Mouse (Mus musculus) MEL-GATA-1-ER (cell line): Measurements from ENCODE around the gene Fgfr2.
A peak's percentile ranks its signal among the peaks of the same experiment; 100 is the strongest.

Source experiments
- DNase-seq: peaks from one replicate; pipeline ENCODE4 v3.0.0-alpha.2; 2012; ENCODE audit warnings: low read depth; ENCODE audit errors: extremely low read depth

Gene Fgfr2

DNA sequence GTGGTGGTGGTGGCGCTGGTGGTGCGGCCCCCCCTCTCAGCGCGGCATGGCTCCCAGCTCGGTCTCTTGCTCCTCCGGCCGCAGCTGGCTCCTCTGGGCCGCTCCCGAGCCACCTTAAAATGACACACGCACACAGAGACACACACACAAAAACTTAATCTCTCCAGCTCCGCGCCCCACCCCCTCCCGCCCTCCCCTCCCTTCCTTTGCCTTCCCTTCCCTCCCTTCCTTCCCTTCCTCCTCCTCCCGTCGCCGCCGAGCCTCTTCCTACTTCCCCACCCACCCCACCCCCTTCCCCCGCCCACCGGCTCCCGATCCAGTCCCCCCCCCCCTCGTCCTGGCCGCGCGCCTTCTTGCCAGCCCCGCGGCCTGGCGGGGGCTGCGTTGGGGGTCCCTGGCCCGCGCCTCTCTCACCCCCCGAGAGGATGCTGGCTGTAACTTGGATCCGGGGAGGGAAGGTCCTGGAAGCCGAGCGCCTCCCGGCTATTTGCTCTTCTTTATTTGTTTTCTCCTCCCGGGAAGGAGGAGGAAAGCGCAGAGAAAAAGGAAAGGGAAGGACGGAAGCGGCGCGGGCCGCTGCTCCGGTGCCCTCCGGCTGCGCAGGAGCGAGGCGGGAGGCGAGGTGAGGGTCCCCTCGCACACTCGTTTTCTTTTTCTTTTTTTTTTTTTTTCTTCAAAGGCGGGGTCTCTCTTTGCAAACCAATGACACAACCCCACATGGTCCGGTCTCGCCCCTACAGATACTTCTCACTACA is at the start of gene Fgfr2:
Gene Fgfr2, minus strand, starts transcription at position 107 of the 755 bp plus-strand sequence.
- DNase-seq, result peak; percentile 91

DNA sequence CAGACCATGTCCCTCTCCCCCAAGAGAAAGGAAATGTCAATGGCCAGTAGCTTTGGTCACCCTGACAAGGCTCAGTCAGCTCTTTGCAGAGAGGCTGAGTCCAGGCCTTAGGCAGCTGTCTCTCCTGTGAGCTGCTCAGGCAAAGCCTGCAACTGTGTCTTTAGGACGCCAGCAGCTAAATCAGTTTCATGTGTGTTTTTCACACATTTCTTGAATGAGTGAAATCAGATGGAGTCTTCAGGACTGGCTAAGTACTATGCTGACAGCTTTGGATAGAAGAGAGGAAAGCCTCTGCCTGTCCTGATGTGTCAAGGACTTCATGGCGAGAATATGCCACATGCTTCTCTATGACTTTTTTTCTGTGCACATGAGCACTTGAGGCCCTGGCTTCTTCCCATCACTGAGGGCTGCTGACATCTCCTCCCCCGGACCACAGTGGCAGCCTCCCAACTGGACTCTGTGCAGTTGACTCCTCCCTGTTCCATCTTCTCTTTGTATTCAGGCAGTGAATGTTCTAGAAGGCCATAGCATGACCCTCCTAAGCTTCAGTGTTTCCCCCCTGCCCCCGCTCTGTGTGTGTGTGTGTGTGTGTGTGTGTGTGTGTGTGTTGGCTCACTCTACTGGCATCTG is 48.4 kb upstream of the Fgfr2 start:
- DNase-seq, result no peak

DNA sequence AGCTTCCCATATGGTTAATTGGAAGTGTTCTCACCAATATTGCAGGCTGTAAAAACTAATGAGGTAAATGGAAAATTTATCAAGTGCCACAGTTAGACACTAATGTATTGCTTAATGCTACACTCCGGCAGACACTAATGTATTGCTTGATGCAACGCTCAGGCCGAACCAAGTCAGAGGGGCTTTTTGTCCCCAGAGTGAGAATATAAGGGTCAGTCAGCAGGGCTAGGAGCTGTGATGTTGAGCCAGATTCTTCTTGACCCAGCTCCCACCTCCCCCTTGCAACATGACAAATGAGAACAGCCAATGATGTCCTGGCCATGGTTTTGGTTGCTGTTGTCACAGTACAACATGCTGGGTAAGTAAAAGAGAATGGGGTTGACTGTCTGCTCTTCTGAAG is 45.8 kb upstream of the Fgfr2 start:
- DNase-seq, result no peak

DNA sequence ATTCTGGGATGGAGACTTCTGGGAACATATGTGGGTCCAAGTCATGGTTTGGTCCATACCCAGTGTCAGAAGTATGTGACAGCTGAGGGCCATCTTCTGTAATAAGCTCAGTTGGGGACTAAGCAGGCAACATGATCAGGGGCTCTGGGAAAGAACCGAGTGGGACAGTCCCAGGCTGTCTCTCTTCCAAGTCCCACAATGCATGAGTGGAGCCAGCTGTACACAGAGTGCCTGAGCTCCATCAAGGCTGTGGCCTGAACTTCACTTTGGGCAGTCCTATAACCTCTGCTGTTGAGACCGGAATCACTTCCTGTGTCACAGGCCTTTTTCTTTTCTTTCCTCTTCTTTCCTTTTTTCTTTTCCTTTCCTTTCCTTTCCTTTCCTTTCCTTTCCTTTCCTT is 44.8 kb upstream of the Fgfr2 start:
- no peak for DNase-seq

DNA sequence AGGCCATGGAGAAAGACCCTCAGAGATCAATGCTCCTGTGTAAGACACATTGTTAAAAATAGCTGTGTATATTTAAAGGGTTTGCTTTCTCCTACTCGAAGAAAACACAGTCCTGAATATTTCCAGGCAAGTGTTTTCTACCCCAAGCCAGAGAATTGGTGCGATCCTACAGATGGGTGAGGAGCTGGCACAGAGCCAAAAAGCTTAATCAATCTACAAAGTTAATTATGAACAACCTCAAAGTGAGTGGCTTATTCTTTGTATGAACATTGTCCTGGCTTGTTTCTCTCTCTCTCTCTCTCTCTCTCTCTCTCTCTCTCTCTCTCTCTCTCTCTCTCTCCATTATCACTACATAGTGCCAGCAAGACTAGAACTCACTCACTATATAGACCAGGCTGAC is 41.6 kb upstream of the Fgfr2 start:
- no peak for DNase-seq

DNA sequence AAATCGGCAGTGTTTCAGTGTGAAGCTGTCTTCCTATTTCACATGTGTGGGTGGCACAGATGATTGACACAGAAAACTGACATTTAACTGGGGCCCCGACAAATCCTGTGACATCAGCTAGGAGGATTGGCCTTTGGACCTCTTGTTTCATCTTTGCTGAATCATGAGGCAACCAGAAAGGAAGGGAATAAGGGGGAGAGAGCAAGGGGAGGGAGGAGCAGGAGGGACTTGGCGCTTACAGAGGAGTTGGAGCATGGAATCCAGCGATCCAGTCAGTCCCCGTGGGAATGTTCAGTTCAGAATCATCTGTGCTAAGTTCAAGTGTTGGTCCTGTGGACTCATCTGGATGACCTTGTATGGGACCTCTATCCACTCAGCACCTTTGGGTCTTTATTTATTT is 39.9 kb upstream of the Fgfr2 start:
- no peak for DNase-seq

DNA sequence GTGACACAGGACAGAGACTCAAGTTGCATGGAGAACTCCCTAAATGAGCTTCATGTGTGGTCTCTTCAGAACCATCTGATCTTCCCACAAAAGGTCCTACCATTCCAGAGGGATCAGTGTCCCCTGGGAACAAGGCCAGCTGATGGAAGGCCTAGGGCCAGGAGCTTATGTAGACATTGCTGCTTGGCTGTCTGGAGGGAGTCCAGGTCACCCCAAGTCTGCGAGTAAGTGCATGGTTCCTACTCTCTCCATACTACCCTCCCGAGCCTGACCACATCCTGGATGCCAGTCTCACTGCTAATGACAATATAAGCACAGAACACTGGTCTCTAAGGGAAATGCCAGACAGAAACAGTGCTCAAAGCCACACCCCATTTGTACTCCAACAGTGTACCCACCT is 39.0 kb upstream of the Fgfr2 start:
- no peak for DNase-seq

DNA sequence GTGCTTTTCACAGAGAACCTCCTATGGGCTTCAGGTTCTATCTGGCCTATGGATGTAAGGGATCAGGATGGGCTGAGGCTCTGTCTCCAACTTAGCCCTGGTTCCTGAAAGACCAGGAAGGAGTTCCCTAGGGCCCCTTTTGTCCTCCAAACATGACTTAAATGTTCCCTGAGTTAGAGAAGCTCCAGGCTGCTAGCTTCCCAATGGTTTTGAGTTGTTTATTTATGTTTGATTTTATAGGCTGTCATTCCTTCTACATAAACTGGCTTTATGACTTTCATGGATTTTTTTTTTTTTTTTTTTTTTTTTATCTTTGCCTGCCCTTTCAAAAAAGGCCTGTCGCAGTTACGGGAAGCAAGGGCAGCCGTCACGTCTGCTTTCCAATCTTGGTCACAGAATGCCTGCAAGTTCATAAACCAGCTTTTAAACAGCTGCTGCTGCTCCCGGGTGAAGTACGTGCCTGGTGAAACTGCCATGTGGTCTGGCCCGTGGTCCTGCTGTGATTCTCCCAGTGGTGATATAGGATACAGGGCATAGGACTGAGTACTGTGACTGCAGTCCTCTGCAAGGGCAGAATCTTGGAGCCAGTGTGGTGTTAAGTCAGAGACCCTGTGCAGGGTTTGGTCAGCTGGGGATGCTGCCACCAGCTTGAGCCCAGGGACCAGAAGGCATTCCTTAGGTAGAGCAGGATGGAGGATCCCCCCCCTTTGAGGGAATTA is 38.4 kb upstream of the Fgfr2 start:
- DNase-seq, result no peak

DNA sequence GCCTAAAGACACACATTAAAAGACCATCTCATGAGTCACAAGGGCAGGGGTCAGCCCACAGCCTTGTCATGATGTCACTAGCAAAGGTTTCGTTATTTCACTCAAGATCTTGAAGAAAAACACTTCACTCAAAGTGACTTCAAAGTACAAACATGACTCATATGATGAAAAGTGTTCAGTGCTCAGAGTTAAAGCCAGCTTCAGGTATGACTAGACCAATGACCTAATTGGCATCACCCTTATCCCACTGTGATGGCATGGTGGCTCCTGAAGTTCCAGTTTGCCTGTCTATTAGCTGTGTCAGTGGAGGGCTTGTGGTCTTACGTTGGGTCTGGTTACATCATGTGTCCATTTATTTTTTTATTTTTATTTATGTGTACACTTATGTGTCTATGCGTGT is 36.4 kb upstream of the Fgfr2 start:
- DNase-seq, result no peak

DNA sequence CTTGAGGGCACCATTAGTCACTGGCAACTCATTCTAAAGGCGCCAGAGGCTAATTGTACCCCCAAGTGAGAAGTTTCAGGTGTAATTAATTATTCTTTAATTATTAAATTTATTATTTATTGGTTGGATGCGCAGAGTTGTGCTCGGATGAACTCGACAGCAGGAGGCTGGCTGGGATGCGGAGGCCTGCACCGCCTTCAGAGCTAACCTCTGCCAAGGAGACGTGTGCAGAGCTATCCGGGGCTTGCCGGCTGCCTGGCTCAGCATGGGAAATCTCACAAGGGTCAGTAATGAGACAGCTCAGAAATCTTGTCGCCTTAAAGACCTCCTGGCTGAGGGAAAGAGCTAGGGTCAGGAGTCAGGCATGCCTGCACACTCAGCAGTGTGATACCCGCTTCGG is 32.5 kb upstream of the Fgfr2 start:
- DNase-seq, result no peak

DNA sequence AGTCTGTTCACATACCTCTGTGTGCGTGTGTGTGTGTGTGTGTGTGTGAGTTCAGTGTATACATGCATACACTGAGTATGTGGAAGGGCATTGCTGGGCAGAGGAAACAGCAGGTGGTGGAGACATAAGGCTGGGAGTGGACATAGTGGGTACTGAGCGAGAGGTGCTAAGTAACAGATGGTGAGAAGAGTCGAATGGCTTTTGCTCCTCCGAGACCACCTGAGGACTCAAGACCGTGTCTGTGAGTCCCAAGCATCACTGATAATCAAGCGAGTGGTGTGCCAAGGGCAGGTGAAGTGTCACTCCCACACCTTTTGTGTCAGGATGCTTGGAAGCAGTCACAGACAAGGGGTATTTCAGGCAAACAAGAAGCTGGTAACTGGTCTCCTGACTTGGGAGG is 31.7 kb upstream of the Fgfr2 start:
- DNase-seq, result no peak

DNA sequence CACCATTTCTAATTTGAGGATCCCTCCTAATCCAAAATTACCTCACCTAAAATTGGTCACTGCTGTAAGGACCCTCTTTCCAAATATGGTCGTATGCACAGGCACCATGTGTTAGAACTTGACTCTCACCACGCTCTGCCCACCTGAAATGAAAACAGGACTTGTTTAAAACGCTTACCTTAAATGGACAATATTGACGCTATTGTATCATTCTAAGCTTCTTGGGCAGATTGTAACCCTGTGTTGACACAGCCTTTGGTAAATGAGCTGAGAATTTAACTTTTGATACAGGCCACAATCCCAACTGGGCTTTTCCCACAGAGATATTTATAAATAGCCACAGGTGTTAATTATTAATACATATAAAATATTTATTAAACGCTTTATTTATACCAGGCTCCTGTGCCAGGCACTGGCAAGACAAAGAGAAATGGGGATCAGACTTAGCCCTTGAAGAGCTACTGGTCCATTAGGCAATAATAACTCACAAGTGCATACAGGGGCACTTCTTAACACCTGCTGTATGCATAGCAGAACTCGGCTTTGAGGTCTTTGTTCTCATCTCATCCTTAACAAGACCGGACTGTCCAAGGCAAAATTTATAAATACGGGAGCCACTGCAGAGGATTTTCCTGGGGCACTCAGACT is 16.7 kb upstream of the Fgfr2 start:
- no peak for DNase-seq

DNA sequence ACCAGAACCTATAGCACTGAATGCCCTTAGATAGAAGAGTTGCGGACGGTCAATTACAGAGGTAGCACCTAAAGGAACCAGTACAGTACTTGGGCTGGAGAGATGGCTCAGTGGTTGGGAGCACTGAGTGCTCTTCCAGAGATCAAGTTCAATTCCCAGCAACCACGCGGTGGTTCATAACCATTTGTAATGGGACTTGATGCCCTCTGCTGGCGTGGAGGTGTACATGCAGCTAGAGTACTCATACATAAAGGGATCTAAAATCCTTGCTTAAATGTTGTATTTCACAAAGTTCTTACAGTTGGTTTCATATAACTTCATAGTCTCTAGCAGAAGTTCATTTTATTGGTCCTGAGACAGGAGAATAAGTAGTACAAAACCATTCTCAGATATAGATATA is 10.4 kb upstream of the Fgfr2 start:
- DNase-seq, result no peak

DNA sequence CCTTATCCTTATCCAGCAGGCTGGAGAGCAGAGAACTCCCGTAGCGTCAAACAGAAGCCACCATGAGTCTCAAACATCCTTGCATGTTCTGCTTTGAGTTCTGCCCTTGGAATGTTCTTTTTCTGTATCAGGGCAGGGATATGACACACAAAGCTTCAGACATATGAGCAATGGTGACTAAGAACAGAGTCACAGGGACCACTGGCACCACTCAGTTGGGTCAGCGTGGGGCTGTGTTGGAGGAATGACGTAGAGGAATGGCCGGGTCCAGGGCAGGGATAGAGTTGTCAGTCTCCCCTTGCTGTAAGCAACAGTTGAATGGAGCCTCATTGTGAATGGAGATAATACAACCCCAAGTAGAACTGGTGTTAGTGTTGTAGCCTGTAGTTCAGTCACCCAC is 9.6 kb upstream of the Fgfr2 start:
- no peak for DNase-seq

DNA sequence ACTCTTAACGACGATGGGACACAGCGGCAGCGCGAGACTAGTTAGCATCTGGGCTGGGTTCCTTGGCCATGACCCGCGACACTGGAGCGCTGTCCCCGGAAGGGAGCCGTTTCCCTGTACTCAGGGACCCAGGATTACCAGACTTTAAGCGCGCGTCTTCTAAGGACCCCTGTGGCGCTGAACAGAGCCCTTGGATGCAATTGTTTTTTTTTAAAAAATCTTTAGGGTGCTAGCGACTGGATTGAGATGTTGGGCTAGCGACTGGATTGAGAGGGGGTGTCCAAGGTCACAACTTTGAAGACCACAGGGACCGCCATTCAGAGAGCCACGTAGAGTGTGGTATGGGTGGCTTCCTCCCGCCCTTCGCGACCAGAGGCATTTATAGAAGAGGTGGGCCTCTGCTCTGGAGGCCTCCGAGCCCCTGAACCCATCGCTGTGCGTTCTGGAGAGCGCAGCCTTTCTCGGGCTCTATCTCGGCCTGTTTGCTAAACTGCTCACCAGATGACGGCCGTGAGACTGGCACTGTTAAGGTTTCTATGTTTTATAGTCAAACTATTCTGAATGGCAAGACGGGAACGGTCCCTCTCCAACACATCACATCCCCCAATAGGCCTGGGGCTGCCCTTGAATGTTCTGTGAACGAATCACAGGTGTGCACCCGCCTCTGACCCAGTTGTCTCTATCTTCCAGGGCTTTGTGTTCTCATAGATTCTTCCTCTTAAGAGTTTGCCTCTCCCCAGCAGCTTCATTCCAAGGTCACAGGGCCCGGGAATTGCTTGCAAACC is 1.7 kb upstream of the Fgfr2 start:
- no peak for DNase-seq

DNA sequence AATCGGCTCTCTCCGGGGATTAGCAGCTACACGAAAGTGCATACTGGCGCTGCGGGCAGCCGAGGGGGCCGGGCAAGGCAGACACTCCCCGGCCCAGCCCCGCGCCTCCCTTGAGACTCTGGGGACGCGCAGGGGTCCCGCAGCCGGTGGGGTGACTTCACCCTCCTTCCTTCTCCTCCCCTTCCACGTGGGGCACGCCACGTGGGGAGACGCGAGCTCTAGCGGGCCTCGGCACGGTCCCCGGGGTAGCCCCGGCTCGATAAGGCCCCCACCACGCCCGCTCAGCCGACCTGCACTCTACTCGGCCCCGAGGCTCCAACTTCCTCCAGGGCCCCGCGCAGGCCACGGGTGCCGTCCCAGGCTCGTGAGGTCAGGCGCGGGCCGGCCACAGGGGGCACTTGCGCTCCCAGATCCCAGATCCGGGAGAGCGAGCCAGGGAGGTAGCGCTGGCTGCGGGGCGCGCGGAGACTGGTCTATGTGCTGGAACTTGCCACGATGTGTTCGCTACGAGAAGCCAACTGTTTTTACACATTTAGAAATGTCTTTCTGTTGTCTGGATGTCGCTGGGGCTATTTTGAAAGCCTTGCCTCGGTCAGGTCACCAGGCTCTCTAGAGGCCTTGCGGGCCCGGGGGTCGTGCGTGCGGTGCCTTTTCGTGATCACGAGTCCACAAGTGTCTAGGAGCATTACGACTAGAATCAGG is 1.0 kb upstream of the Fgfr2 start, which contains the start of gene Ctbp2:
Gene Ctbp2, minus strand, starts transcription at position 356 of the 702 bp plus-strand sequence.
- DNase-seq, result no peak

DNA sequence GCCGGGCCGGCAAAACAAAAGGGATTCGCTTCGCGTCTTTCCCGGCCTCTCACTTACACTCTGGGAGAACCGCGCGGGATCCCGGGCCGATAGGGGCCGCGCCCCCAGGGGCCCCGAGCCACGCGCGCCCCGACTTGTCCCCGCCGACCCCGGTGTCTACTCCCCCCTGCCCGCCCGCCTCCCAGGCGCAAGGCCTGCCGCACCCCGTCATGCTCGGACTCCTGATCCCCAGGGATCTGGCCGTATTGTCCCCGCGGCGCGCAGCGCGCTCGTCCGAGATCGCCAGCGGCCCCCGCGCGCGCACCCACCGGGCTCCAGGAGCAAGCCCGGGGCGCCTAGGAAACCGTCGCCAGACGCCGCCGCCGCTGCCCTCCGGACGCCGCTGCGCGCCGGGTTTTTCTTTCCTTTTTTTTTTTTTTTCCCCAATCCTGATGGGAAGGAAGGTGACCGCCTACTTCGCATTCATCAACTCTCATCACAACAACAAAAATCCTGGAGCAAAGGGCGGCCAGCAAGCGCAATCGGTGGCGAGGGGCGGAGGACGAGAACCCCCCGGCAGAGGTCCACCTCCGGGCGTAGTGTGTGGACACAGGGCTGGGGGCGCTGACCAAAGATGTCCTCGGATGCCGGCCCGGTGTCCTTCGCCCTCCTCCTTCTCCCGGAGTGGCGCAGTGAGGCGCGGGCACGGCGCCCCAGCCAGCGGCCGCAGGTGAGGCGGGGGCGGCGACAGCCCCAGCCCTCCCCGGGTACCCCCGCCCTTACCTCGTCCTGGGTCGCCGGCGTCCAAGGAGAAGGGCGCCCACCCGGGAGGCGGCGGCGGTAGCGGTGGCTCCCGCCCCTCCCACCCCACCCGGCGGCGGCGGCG is 539 bp downstream of the Fgfr2 start:
- no peak for DNase-seq

DNA sequence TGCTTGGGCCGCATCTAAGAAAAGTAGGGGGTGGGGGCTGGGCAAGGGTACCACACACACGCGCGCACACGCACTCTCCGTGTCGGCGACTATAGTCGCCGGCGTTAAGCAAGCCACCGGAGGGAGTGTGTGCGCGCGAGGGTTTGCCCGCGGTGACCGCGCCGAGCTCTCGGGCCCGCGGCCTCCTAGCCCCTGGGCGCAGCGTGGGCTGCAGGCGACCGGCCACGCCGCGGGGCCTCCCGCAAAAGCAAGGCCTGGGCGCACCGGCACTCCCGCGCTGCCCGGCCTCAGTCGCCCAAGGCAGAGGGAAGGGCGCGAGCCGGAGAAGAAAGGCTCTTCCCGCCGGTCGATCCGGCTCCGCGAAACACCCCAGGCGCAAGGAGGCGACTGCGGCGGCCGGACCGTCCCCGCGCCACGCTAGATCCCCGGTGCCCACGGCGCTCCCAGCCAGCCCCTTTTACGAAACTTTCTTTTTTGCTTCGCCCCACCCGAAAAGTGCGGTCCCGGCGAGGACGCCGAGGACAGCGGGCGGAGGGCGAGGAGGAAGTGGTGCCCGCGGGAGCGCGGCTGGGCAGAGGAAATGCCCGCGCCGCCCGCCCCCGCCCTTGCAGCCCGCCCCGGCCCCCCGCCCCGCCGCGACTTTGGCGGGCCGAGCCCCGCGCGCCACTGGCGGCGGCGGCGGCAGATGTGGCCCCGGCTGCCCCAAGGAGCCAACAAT is 1.3 kb downstream of the Fgfr2 start:
- DNase-seq, result no peak

DNA sequence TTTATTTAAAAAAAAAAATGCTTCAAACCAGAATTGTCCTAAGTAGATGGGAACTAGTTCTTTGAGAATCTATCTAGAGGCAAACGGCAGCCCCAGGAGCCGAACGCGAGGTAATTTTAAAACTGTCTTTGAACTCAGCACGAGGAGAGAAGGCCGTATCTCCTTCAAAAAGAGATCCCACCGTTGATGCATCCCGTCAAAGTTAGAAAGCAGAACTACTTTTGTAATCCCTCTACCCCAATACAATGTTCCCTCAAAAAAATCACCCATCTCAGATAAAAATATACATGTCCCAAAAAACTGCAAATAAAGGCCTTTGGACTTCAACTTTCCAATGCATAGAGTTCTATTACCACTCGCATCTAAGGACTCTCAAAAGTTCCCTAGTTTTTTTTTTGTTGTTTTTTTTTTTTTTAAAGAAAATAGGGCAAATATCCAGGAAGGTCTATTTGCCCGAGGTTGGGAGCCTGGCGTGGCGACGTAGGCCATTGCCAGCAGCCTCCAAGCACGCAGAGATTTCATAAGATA is 2.0 kb downstream of the Fgfr2 start:
- no peak for DNase-seq
